Mouse (Mus musculus): ENCODE data around the gene Col6a5. TPM values are rescaled to one million over a fixed set of nuclear protein-coding genes. Genes with fewer than 3 reads are reported as not detected.
"Not testable (repeated sequence)": the region's sequence is repeated elsewhere in the genome, so short reads cannot be mapped to it uniquely, and the experiment has no call there.

The Col6a5 gene
- total RNA-seq, 2 experiments from 2014 or later, result 1.2 to 2.4 TPM

DNA sequence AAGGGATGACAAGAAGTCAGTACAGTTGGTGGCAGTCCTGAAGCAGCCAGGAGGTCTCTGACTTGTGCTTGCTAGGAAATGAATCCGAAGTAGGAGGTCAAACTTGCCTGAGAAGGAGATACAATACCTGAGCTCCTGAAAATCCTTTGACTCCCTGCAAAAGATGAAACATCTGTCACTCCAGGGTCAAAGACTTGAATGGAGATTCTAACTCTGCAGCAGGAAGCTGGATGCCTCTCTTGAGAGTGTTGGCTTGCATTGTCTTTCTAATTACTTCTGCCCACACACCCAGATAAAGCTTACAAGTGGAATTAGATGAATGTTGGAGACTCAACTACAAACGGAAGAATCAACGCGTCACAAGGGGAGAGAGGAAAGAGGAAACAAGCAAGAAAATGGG is 45.3 kb downstream of the Col6a5 start:
- no peak for DNase-seq (ENCODE audit: low spot score in 2 of 2)

DNA sequence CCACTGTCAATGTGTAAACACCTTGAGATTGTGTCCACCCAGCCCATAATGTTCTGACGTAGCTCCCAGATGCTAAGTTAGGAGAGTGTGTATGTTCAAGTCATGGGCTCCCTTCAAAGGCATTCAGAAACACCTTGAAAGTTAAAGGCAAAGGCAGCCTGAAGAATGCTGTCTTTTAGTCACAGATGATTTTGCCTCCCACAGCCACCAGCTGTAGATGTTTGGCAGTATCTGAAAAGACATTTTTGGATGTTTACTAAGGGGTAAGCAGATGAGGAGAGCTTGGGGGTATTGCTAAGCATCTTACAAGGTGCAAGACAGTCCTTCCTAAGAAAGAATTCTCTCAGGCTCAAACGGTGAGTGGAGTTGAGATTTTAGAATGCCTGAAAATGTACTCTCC is 50.3 kb downstream of the Col6a5 start:
- DNase-seq (ENCODE audit: low spot score in 2 of 2), result no peak

DNA sequence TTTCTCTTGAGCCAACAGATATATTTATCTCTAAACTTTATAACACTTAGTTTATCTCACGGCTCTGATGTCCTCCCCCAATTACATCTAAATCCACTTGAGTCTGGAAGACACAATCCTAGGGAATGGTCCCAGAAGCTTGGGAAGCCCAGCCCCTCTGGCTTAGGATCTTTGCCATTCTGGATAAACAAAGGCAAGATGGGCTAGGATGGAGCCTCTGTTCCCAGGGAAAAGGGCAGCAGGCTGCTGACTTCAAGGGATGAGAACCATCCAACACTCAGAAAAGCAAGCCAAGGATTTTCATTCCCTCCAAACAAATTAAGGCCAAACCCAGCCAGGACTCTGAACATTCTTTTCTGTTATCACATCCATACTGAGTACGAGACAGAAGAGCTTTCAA is 51.1 kb downstream of the Col6a5 start:
- no peak for DNase-seq (ENCODE audit: low spot score in 2 of 2)

DNA sequence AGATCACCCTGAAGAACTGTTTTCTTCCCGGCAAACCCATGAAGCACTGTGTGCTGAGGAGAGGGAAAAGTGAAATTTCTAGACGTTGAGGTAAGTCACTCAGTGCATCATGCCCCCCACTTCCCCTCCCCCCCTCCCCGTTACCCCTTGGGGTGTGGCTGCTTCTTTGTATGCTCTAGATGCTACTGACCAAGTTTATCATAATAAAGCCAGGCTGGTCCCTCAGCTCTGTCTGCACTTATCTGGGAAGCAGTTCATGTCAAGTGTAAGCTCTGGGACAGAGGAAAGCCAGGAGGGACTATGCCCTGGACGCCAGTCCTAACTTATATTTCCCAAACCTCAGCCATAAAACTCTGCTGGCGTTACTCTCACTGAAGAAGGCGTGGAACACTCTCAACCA is 53.0 kb downstream of the Col6a5 start:
- no peak for DNase-seq (ENCODE audit: low spot score in 2 of 2)

DNA sequence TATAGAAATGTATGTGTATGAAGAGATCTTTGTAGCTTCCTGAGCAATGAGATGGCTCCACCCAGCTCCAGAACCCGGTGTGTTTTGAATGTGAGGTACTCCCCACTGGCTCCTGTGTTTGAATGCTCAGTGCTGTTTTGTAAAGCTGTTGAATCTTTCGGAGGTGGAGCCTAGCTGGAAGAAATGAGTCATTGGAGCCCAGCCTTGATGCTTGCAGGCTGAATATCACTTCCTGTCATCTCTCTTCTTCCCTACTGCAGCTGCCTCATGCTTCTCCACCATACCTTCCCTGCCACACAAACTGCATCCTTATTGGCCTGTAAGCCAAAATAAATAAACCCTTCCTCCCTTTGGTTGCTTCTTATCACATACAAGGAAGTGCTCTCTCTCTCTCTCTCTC is 72.9 kb downstream of the Col6a5 start:
- DNase-seq (ENCODE audit: low spot score in 2 of 2), result no peak

DNA sequence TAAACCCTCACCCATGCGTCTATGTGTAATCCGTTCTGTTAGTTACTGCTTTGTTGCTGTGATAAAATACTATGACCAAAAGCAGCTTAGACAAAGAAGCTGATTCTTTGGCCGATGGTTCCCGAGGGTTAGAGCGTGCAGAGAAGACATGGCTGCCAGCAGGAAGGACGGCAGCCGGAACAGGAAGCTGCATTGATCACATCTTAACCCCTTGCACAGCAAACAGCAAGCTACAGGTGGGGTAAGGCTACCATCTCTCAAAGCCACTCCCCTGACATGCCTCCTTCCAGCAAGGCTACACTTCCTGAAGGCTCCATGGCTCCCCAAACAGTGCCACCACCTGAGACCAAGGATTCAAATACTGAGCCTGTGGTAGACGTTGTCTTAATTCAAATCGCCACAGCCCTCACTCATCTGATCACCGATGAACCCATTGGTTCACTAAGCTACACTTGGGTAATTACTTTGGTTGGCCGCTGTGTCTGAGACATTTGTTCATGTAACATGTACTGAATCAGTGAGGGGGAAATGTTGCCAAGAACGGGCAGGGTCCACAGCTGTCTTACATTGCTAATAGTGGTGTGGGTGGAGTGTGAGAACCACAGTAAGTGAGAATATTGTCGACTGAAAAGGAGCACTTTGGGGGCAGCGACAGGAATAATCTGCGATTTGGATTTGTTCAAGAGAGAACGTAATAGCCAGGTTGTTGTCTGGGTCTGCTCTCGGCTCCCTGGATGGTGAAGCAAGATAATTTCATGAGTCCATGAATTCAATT is 75.6 kb downstream of the Col6a5 start:
- DNase-seq (ENCODE audit: low spot score in 2 of 2), result peak; percentile 7 to 26

DNA sequence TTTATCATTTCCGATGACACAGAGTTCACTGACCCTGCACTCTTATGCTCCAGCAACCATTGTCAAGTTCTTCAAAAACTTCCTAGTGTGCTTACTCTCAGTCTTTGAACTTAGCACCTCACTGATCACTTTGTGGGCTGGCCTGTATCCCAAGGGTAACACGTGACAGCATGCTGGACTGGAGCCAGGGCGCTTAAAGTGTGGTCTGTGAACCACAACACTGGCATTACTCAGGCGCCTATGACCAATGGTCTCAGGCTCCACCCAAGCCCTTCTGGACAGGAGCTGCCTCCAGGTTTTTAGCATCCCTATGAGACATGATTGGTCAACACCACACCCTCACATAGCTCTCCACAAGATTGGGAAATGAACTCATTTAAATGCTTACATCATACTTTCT is 79.7 kb downstream of the Col6a5 start:
- DNase-seq (ENCODE audit: low spot score in 2 of 2), result no peak

DNA sequence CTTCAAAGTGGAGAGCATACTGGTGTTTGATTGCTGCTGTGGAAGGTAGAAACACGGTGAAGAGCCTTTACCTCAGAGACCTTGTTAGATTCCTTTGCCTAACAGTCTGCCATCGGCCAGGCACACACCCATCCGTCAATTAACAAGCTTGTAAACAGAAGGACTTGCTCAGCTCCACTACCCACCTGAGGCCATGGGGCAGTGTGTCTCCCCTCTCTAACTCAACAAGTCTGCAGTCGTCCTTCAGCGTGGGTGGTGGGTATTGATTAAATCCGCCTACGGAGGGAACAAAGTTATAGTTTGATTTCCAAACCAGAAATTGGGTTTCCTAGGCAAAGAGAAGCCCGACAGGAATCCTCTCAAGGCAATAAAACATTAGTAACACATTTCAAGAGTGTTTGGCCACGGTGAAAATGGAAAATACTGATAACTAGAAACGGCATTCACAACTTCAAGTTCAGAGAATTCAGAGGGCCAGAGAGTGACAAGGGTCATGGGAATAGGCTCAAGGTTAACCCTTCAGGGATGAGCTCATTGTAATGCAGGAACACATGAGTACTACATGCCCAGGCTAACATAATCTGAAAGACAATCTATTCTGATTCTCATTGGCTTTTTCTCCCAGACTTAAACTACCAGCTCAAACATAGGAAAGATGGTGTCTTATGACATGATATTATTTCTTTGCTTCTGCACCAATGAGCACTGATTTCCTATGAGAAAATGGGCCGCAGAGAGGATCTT is 81.9 kb downstream of the Col6a5 start:
- DNase-seq (ENCODE audit: low spot score in 2 of 2), result no peak

DNA sequence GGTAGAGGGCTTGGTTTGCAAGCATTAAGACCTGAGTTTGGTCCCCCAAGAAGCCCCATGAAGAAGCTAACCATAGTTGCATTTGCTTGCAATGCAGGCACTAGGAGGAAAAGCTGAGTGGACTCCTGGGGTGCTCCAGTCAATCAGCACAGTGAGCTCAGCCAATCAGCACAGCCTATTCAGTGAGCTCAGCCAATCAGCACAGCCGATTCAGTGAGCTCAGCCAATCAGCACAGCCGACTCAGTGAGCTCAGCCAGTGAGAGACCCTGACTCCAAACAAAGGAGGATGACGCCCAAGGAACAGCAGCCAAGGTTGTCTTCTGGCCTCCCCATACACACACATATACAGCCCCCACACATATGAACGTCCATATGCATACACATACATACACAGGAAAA is 84.3 kb downstream of the Col6a5 start:
- DNase-seq (ENCODE audit: low spot score in 2 of 2), result no peak

DNA sequence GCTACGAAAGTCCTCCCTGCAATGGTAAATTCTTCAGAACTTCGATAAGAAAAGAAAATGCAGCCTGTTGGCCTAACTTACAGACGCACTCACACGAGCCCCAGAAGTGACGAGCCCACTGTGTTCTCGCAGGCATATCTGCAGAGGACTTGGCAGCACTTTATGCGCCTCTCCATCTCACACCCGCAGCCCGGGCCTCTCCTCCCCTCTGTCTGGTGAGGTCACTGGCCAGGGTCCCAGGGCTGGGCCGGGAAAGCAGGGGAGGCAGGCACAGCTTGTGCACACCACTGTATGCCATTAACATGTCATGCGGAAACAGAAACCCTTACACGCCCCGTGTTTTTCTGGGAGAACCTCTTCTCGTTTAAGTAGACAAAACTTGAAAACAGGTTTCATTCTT is 88.8 kb downstream of the Col6a5 start:
- no peak for DNase-seq (ENCODE audit: low spot score in 2 of 2)

DNA sequence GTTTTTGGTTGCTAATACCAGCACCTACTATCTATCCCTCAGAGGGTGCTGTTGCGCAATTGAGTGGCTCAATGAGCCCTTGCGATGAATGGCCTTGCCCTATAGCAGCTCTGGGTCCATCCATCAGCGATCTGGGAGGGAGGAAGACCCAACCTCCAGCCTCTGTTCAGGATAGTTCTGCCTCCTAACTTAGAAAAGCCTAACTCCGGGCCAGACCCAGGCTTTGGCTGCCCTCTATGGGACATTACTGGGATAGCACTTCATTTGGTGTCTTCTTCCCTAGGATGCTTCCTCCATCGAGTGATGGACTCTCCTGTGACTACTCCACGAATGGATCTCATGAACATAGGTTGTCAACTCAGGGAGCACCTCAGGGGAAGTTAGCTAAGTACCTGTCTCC is 102.7 kb downstream of the Col6a5 start:
- DNase-seq (ENCODE audit: low spot score in 2 of 2), result peak; percentile 69 to 75

DNA sequence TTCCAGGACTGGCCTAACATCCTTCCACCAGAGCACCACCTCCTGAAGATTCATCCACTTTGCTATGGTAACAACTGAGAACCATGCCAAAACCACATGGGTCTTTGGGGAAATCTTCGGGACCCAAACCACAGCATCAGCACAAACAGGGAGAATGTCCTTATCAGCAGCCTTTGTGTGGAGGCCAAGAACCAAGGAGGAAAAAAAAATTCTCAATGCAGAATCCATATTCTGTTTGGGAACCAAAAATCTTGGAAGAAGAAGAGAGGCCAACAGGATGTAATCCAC is 107.7 kb downstream of the Col6a5 start:
- DNase-seq (ENCODE audit: low spot score in 2 of 2), result no peak

DNA sequence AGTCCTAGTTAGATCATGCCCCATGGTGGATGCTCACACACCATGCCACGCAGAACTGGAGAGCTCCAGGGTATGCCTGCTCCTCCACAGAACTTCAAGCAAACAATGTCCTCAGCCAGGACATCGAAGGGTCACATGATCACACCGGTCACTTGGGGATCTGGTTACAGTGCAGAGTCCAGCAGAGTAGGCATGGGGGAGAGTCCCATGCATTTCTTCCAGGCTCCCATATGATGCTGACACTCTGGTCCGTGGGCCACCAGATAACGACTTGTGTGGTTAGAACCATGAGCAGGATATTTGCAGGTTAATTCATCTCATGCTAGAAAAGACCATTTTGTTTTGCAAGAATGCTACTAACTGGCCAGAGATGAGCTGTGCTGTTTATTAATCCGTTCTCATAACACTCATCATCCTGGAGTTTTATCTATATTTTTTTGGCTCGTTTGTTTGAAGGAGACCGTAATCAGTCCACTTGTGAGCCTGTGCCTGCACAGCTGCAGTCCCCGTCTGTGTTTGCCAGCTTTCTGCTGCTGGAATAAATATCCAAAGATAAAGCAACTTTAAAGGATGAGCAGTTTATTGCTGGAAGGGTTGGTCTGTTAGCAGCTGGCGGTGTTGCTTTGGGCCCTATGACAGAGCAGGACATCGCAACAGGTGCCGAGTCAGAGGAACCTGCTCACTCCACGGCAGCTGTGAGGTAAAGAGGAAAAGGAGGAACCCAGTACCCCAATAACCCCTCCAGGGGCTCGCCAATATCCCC is 108.2 kb downstream of the Col6a5 start:
- DNase-seq (ENCODE audit: low spot score in 2 of 2), result no peak

DNA sequence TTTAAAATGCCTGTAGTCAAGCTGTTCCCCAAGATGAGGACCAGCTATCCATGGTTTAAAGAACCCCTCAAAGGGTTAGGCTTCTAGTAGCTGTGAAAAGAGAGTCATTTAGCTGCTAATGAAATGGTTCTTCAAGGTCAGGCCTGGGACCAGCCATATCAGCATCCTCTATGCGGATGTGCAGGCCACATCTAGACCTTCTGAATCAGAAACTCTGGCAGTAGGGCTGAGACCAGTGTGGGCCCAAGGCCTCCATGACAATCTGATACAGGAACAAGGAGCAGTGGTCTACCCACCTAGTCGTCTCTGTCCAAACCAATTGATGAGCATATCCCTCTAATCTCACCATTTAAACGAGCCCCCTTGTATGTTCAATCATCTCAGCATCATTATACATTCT is 109.4 kb downstream of the Col6a5 start:
- no peak for DNase-seq (ENCODE audit: low spot score in 2 of 2)

DNA sequence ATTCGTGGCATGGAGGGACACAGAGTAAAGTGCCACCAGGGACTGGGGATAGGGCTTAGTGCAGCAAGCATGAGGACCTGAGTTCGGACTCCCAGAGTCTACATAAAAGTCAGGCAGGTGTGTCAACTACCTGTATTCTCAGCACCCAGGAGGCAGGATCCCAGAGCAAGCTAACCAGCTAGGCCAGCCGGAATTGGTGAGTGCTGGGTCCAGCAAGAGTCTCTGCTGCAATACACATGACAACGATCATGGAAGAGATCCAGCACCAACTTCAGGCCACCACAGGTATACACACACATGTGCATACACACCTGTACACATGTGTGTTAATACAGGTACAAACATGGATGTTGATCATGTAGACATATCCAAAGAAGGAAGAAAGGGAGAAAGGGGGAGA is 112.0 kb downstream of the Col6a5 start:
- DNase-seq (ENCODE audit: low spot score in 2 of 2), result no peak

DNA sequence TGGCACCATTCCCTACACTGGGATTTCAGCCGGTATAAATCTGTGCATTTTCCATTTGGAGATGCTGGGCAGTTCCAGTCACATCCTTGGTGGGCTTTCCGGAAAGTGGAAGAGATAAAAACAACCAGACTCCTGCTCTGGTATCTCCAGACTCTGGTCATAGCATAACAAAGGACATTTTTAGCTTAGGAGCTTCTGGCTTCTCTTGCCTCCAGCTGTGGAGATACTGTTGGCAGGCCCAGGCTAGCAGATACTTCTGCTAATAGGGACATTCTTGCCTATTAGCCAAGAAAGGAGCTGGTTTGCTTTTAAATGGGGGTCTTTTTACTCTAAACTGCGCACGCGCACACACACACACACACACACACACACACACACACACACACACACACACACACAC is 113.2 kb downstream of the Col6a5 start:
- no peak for DNase-seq (ENCODE audit: low spot score in 2 of 2)

DNA sequence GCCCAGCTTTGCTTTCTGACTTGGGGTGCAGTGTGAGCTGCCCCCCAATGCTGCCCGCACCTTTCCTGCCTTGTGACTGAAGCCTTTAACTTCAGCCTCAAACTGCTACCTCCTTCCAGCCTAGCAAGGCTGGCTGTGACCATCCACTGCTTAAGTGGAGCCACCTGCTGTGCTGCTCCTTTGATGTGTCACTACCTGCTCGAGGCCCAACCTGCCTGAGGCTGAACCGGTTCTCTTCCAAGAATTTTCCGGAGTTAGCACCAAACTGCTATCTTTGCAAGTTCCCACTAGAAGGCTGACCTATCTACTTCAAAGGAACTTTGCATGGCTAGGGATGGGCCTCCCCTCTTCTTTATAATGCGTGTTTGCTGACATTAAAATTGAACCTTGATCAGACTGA is 119.1 kb downstream of the Col6a5 start:
- DNase-seq (ENCODE audit: low spot score in 2 of 2), result not testable (repeated sequence)

DNA sequence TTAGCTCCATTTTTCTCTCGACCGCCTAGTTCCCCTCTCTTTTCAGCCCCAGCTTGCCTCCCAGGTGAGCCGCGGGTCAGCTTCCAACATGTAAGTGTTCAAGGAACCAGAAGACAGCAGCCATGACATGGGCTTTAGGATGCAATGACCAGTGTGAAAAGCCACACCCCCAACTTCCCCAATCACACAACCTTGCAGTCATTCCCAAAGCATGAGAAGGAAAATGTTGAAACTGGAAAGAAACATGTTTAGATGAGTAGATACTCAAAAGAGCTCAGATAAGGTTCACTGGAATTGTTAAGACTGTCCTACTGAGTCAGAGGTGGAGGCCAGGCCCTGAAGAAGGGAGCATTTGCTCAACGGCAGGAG is 121.3 kb downstream of the Col6a5 start:
- DNase-seq (ENCODE audit: low spot score in 2 of 2), result no peak

DNA sequence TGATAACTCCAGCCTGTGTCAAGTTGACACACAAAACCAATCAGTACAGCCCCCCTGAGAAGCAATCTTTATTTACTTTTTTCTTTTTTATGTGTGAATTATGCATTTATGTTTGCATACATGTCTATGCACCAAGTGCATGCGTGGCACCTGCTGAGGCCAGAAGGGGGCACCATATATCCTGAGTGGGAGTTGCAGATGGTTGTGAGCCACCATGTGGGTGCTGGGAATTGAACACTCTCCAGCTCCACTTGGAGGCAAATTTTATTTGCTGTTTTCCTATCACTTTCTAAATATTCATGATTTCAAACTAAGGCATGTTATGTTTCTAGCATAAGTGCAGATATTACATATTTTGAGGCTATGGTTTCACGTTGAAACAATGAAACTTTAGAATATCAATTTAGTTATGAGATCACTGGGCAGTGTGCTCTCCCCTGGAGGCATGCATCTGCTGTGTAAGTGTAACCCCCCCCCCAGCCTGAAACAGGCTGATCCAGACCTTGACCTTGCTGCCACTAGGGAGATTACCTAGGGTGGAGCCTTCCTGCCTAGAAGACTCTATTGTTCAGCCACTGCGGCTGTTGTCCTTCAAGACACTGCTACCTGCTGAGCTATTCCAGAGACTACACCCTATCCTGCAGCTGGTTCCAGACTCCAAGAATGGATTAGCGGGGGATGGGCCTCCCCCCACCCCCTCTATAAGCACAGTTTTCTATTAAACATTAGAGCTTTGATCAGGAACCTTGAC is 121.9 kb downstream of the Col6a5 start:
- DNase-seq (ENCODE audit: low spot score in 2 of 2), result no peak

DNA sequence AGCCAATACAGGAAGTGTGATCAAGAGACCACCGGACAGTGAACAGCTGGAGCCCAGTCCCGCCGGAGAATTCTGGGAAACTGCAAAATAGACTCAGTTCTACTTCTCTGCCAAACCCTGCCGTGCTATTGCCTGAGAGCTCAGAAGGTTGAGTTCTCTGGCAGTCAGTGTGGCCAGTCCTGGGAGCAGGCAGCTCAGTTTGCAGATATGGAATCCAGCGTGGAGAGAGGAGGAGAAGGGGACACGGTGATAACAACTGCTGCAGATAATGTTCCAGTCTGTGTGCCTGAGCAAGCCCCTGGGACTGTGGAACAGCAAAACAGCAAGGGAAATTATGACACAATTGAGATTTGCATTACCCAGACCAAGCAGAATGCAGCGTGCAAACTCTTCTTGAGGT is 124.9 kb downstream of the Col6a5 start:
- no peak for DNase-seq (ENCODE audit: low spot score in 2 of 2)

DNA sequence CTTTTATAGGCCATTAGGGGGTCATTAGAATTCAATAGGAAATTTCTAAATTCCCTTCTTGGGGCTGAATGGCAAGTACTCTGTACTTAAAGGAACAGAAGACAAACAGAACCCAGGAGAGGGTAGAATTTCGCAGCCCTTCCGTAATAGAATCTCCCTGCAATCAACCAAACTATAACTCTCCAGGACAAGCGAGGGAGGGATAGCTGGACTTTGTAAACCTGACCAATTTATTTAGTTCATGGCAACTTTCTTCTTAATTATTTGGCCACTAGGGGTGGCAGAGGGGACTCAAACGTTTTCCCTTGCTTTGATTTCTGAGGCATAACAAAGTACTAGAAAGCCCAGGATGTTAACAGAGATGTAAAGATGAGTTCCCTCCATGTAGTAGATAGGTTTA is 125.6 kb downstream of the Col6a5 start:
- DNase-seq (ENCODE audit: low spot score in 2 of 2), result no peak

DNA sequence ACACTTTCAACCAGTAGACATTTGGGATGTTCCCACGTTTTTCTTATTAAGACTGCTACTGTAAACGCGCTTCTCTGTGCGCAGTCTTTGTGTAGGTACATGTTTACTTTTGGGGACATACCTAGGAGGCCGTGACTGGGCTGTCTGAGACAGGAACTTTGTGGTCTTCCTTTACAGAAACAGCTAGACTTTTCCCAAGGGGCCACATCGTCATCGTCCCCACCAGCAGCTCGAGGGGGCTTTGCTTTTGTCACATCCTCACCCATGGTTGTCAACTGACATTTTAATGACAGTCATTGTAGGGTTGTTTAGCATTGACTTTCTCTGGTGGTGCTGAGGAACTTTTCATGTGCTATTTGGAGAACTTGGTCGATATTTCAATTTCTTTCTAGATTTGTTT is 129.2 kb downstream of the Col6a5 start:
- no peak for DNase-seq (ENCODE audit: low spot score in 2 of 2)
